Mouse (Mus musculus) kidney, postnatal 14 days (tissue): ENCODE measurements around the gene Limd1.
A peak's percentile ranks its signal among the peaks of the same experiment; 100 is the strongest.
"Not testable (repeated sequence)": the region's sequence is repeated elsewhere in the genome, so short reads cannot be mapped to it uniquely, and the experiment has no call there.

ENCODE experiments used
- DNase-seq: peaks from one replicate; pipeline ENCODE4 v3.0.0; 2022; ENCODE audit warnings: mixed read lengths

Gene Limd1

DNA sequence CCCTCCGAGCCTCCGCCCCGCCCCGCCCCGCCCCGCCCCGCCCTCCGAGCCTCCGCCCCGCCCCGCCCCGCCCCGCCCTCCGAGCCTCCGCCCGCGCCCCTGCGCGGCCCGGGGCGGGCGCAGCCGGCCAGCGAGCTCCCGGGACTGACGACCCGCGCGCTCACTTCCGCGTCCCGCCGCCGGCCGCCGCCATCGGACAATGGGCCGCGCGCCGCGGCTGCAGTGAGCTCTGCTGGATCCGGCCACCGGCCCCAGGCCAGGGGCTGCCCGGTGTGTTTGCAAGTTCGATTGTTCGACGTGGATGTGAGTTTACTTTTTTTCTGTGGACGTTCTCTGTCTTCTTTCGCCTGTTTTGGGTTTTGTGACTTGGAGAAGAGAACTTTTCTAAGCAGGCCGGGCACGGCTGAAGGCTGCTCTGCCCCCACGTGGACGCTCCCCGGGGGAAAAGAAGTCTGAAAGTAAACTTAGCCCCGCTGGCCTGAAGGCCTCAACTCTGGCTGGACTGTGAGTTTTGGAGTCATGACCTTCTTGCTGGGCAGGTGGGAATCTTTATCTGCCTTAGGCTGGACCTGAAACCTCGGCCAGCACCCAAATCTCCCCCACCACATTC lies at the start of gene Limd1:
Limd1 (plus strand) TSS at position 121 of the 610 bp plus-strand sequence.
- peak; percentile 87 for DNase-seq

DNA sequence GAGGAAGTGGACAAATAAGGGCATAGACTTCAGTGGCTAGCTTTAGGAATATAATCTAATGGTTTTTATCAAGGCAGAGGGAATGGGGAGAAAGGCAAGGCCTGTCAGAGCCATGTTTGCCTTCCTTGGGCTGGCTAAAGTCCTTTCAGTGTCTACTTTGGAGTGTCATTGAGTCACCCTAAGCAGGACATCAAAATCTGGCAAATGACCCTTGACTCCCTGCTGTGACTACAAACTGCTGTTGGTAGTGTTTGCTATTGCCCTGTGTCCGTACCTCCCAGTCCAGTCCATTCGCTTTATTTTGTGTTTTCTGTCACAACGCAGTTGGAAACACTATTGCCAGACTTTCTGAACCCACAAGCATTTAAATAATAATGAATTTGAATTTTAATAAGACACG lies 48.6 kb upstream of the Limd1 start:
- DNase-seq, result no peak

DNA sequence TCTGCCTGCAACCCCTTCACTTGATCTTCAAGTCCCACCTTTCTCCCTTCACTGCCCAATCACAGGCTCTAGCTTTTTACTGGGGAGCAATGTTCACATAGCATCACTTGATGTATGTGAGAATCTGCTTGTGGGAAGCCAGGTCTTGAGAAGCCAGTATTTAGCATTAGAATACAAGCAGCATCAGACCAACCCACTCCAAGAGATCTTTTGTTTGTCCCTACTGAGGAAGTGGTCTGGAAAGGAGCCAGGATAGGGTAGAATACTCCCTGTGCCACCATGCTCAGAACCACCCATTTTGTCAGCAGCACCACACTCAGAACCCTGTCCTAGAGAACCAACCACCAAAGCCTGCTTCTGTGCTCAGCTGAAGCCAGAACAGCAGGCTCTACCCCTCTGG lies 47.5 kb upstream of the Limd1 start:
- no peak for DNase-seq

DNA sequence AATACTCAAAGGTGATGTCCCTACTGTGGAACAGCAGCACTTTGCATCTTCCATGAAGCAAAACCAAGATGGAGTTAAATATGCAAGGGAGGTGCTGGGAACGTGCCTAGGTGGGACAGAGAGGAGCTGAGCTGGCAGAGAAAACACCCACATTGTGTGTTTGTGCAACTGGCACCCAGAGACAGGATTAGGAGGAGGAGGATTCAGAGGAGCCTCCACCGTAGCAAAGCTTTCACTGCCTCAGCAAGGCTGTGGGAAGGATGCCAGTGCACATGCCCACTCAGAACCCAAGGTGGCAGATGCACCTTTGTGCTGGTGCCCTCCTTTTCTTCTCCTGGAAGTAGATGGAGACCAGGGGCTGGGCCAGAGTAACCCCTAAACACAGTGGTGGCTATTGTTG lies 40.3 kb upstream of the Limd1 start:
- no peak for DNase-seq

DNA sequence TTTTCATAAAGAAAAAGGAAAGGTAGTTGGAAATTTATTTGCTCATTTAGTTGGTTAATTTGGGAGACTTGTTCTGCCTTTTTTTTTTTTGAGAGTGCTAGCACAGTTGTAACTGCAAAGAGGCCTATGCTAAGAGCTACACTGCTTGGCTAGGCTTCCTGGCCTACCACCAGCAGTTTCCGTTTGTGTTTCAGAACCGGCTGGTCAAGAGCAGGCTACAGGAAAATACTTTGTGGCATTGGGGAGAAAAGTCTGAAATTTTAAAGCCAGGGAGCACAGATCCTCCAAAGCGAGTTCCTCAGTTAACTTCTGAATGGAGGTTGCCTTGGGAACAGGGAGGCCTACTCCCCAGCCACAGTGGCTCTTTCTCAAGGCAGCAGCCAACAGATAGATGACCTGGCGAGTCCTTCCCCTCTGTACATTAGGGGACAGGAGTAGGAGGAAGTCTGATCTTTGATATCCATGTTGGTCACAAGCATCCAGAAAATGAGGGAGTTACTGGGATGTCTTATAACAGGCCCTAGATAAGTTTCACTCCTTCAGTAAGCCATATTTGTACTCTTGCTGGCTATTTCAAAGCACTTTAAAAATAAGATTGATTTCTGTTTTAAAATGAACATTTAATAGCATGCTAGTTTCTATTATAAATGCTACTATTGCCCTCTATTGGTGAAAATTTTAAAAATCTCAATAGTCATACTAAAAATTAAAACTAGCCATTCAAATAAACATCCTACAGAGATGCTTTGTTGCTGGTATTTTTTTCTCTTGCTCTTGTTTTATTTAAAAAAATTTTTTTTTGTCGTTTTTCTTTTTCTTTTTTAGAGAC lies 38.1 kb upstream of the Limd1 start:
- peak; percentile 10 for DNase-seq

DNA sequence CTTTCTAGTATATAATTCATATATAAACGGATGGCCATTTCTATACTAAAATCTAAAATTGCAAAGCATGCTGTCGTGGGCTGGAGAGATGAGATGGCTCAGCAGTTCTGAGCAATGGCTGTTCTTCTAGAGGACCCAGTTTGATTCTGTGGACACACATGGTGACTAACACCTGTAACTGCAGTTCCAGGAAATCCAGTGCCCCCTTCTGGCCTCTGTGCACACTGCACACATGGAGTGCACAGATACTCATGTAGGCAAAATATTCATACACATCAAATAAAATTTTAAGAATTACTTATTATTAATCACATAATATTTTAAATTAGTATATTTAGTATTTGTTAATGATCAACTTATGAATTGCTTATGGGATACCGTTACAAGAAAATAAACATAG lies 31.4 kb upstream of the Limd1 start:
- DNase-seq, result not testable (repeated sequence)

DNA sequence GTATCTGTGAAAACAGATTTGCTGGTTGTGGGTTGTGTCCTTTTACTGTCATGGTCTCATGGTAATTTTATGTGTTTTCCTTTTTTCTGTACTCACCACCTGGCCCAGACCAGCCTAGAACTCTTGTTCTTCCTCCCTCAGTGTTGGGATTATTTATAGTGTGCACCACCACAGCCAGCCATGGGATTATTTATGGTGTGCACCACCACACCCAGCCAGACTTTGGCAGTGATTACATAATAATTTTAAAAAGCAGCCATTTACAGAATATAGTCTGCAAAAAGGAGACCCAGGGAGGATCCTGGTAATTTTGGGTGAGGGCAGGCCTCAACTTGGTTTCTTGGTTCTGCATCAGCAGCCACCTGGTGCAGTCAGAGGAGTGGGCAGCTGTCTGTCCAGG lies 29.9 kb upstream of the Limd1 start:
- no peak for DNase-seq

DNA sequence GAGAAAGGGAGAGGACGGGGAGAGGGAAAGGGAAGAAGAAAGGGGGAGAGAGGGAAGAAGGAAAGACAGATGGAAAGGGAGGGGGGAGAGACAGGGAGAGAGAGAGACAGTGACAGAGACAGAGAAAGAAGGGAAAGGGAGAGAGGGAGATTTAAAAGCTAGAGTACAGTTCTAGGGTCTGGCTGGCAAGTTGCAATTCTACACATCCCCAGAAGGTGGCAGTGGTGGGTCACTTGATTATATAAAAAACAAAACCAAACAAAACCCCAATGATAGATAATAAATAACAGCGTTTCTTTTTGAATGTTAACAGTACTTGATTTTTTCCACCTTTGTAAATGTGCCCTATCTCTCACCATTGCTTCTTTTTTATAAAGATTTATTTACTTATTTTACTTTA lies 28.3 kb upstream of the Limd1 start:
- DNase-seq, result peak; percentile 63

DNA sequence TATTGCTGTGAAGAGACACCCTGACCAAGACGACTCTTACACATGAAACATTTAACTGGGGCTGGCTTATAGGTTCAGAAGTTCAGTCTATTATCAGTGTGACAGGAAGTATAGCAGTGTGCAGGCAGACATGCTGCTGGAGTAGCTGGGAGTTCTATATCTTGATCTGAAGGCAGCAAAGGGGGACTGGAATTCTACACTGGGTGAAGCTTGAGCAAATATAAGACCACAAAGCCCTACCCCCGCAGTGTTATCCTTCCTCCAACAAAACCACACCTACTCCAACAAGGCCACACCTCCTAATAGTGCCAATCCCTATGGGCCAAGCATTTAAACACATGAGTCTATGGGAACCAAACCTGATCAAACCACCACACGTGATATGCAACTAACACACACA lies 26.7 kb upstream of the Limd1 start:
- no peak for DNase-seq

DNA sequence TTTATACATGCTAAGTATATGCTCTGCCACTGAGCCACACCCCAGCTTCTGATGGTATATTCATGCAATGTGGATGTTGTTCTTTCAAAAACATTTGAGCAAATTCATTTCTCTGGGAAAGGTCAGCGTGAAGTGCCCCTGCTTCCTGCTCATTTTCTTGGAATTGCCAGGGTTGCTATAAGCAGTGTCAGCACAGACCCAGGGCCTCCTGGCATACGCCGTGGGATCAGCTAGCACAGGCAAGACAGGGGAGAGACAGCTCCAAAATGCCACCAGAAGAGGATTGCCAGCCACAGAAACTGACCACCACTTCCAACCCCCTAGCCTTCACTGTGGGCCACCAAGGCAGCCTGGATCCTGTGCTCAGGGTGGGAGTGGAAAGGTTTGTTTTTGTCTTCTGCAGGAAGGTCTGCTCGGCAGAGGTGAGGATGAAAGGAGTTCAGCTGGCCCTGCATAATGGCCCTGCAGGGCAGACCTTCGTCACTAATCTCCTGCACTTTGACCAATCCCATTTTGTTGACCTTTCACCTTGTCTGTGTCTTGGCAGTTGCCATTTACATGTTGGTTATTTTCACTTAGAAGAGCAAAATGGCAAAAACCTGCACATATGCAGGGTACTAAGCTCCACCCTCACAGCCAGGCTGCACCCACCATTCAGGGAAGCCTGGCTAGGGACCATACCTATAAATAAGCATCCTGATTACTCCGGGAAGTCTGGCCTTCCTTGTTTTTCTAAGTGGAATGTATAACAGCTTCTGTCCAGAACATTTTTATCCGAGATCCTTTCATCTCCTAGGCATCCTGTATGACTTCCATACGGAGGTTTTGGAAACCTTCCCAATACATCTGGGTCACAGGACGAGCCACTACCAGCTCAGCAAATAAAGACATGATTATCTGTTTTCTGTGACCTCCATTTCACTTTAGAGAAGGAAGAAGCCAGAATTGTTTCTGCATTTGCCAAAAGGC lies 21.6 kb upstream of the Limd1 start:
- peak; percentile 23 for DNase-seq

DNA sequence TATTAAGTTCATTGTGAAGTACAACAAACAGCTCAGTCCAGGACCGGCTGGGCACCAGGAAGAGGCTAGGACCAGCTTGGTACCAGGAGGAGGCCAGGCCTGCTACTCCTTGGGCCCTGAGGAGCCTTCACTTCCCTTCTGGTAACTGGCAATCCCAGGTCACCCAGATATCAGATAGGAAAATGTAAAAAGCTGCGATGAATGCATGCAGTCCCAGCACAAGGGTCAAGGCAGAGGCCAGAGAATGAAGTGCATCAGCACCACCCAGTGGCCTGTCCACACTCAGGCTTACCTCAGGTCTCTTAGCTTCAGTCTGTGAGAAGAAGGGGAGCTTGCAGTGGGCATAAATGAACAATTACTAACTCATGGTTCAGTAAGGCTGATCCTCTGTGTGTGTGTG lies 20.9 kb upstream of the Limd1 start:
- peak; percentile 48 for DNase-seq

DNA sequence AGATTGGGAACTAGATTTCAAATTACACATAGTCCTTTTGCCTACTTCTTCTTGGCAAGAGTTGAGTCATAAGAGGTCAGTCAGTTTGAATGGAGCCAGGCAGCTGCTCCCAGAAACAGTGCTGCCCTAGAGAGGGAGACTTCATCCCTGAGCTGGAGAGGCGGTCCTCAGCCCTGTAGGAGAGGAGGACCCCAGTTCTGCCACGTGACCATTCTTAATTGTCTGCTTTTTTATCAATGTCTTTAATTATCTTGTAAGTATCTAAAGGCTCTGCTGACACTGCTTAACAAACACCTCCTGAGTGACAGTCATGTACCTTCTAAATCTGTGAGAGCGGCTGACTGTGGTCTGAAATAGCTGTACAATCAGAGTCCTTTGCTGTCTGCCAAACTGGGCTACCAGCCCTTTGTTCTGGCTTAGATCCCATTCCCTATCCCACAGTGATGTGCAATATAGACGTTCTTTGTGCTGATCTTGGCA lies 11.3 kb upstream of the Limd1 start:
- no peak for DNase-seq

DNA sequence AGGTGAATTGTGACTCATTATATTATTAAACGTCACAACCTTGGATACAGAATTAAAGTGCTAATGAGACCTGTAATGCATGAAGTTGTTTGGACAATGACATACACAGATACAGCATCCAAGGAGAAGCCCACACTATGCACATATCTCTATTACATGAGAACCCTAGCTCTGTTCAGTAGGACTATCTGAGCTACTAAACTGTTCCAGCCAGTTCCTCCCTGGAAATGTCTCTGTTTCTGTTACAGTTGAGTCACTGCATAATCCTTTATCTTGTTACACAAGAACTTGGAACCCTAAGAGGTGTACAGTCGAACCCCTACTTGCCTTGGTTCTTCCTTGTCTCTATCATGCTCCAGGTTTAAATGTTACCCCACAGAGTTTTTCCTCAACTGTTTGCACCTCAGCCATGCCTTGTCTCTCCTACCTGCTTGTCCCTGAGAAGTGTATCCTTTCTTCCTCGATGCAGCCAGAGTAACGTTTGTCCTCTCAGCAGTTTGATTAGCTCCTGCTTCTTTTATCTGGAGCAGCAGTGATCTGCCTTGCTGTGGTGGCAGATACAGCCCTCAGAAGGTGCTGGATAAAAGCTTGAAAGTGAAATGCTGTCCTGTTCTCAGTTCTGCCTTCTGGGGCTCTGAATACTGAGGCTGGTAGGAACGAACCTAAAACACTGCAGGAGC lies 10.0 kb upstream of the Limd1 start:
- no peak for DNase-seq

DNA sequence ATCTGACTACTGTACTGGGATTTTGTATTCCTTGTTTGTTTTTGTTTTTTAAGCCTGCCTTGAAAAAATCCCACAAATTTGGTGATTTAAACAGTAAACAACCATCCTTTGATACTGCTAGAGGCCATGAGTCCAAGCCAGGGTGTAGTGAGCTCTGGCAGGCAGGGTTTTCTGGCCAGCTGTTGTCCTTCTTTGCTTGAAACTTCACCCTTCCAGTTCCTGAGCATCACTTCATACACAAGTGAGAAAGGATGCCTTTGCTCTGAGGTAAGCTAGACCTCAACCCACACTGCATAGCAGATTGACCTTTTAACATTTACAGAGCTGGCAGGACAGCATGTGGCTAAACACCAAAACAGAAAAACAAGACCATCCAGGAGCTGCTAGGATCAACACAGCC lies 9.4 kb upstream of the Limd1 start:
- DNase-seq, result no peak

DNA sequence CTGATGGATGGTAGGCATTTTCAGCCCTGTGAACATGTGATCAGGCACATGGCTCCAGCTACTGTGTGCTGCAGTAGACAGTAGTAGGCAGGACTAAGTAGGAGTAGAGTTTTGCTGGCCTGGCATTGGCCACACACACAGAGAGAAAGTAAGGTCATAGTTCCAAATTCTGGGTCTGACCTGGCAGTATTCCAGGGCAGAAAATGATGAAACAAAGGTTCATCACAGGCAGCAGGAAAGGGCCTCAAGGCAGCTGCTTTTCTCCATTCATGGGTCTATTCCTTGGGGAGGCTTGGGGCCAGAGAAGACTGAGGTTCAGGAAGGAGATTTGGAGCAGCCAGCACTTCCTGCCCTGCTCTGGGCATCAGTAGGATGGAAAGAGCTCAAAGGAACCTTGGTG lies 5.1 kb upstream of the Limd1 start:
- peak; percentile 71 for DNase-seq

DNA sequence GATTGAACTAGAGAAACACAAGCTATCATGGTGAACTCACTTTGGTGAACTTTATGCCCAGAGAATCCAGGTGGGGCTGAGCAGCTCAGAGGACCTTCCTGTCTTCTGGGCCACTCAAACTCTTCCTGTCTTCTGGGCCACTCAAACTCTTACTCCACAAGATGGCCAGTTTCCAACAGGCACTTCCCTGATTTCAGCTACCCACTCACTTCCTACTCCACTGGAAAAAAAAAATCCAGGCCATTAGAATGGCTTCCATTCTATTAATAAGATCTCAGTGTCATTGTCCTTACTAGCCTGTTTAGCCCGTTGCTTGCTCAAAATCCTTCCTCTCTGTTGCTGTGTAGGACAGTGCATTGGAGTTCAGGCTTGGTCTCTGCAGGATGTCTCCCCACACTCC lies 2.9 kb upstream of the Limd1 start:
- DNase-seq, result peak; percentile 21

DNA sequence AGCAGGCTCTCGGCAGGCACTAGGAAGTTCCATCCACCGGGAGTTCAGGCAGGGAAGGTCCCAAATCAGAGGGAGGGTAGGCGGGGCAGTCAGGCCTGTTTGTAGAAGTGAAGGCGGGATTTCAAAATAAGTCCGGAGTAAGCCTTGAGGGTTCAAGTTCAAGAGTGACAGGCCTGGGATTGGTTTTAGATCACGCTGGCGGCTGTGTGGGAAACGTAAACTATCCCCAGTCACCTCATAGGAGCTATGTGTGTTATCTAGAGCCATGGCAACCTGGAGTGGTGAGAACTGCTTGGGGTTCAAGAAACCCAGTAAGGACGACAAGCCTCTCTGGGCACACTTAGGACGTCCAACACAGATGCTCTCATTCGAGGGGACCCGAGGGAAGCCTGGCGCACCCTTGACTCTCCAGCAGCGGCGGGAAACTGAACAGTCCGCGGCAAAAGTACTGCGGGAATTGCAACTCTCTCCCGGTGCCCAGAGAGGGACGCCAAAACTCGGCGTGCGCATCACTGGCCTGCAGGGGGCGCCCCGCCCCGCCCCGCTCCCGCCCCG lies 398 bp upstream of the Limd1 start:
- DNase-seq, result peak; percentile 50

DNA sequence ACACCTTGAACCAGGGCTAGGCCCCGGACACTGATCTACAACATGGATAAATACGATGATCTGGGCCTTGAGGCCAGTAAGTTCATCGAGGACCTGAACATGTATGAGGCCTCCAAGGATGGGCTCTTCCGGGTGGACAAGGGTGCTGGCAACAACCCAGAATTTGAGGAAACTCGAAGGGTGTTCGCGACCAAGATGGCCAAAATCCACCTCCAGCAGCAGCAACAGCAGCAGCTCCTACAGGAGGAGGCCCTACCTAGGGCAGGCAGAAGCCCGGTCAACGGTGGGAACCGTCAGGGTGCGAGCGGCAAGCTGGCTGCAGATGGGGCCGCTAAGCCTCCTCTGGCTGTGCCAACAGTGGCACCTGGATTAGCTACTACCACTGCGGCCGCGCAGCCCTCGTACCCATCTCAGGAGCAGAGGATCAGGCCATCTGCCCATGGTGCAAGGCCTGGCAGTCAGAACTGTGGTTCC lies 727 bp downstream of the Limd1 start:
- peak; percentile 38 for DNase-seq

DNA sequence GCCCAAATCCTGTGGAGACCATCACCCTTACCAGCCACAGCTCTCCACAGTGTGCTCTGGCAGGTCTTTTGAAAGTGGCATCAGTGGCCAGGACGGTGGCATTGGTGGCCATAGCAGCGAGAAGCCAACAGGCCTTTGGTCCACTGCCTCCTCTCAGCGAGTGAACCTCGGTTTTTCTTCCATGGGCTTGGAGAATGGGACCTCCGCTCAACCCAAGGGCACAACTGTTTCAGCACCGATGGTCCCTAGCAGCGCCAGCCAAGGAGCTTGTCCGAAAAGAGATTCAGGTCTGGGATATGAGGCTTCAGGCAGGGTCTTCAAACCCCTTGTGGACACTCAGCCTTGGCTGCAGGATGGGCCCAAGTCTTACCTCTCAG lies 1.4 kb downstream of the Limd1 start:
- DNase-seq, result no peak

DNA sequence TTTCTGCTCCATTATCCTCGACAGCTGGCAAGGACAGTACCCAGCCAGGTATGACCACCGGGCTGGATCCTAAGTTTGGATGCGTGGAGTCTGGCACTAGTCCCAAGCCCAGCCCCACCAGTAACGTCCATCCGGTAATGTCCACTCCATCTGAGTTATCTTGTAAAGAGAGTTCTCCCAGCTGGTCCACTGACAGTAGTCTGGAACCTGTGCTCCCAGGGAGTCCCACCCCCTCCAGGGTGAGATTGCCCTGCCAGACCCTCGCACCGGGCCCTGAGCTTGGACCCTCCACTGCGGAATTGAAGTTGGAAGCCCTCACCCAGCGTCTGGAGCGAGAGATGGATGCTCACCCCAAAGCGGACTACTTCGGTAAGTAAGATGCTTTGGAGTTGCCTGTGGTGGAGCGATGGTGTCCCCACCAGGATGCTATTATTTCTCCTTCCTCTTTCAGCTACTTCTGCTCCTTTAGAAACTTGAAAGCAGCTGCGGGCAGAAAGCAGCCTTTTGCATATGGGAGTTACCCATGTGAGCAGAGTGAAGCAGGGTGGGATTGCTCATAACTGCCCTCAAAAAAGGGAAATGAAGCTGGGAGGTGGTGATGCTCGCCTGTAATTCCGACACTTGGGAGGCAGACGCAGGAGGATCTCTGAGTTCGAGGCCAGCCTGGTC lies 1.9 kb downstream of the Limd1 start:
- DNase-seq, result peak; percentile 15

DNA sequence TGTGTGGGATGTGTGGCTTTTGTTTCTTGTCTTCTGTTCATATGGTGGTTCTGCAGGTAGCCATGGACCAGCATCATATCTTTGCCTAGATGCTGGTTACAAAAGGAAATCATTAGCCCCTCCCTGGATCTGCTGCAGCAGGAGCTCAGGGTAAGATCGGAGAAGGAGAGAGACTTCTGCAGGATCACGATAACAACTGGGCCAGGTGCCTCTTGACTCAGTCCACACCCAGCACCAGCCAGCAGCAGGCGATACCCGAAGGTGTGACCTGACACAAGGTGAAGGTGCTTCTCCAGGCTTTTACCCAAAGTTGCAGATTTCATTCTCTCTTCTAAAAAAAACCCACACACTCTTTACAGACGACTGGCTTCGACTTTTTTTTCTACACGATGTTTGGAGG lies 2.6 kb downstream of the Limd1 start:
- no peak for DNase-seq

DNA sequence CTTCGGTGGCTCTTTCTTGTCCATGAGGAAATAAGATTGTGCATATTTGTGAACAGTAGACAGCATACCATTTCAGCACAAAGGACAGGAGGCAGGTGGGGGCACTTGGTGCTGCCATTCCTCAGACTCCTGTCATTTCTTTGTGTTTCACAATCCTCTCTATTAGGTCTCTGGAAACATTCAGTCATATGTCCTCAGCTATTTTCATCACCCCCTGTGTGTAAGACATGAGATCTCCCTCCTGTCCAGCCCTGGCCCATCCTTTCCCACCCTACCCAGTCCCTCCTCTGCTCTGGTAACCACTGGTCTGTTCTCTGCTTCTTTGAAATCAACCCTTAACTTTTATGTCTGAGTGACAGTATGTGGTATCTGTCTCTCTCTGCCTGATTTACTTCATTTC lies 5.1 kb downstream of the Limd1 start:
- DNase-seq, result no peak
